Mouse (Mus musculus): ENCODE measurements around the gene Clock.

Gene Clock

GRCm38 (mm10) chr5:76283890-76284289, 20.7 kb downstream of the Clock start:
- no peak for DNase-seq (ENCODE audit: low read depth)

GRCm38 (mm10) chr5:76274977-76275376, 29.6 kb downstream of the Clock start:
- no peak for DNase-seq (ENCODE audit: low read depth)

DNA sequence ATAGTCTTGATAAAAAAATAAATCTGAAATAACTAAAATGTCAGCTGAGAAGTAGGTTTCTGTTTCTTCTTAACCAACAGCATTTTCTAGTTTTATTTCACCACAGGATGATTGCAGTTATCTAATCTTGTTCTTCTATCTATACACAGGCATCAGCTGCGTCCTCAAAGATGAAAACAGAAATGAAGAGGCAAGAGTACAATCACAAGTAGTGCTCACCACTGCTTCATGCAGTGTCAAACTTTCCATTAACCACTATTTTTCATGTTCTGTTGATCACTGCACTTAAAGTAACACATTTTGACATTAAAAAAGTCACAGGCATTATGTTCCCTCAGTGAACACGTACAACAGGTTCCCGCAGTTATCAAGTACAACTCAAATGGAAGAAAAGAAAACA, 53.6 kb downstream of the Clock start:
- peak; percentile 4 for DNase-seq (ENCODE audit: low read depth)

GRCm38 (mm10) chr5:76246539-76246938, 58.1 kb downstream of the Clock start:
- no peak for DNase-seq (ENCODE audit: low read depth)

DNA sequence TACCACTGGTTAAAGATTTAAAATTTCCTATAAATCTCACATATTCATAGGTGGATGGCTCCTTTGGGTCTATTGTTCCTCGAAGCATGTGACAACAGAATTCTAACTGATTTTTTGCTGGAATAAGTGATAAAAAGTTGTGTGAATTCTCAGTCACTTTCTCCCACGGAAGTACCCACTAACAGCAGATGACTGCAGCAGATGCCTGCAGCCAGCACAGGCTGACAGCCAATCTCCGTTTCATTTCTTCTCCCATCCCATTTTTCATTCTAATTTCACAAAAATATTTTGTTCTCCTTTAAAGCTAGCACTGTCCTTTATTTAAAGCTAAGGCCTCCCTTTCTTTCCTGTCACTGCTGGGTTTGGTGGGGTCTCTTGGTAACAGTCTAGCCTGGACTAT, 59.2 kb downstream of the Clock start:
- DNase-seq (ENCODE audit: low read depth), result no peak

GRCm38 (mm10) chr5:76244430-76244829, 60.2 kb downstream of the Clock start:
- DNase-seq (ENCODE audit: low read depth), result no peak

DNA sequence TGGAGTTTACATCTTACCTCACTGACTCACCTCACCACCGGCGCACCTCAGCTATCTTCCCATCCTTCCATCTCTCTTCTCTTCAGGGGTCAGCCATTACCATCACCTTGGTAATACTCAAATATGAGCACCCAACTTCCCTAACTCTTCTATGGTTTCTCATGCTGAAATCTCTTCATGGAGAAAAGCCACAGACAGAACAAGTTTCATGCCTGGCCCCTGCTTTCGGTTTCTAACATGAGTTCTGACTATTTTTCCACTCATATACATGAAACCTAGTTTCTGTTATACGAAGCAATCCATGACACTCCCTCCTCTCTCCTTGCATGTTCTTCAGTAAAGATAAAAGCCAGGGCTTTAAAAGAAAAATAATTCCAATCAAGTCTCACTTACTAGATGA, 60.7 kb downstream of the Clock start:
- DNase-seq (ENCODE audit: low read depth), result no peak

GRCm38 (mm10) chr5:76243274-76243673, 61.3 kb downstream of the Clock start:
- no peak for DNase-seq (ENCODE audit: low read depth)

- no peak for DNase-seq (ENCODE audit: low read depth)
Observed at GRCm38 (mm10) chr5:76231171-76231855, 73.3 kb downstream of the Clock start.

- no peak for DNase-seq (ENCODE audit: low read depth)
Observed at GRCm38 (mm10) chr5:76216691-76217090, 87.9 kb downstream of the Clock start.

GRCm38 (mm10) chr5:76208066-76208465, 96.5 kb downstream of the Clock start:
- DNase-seq (ENCODE audit: low read depth), result no peak

DNA sequence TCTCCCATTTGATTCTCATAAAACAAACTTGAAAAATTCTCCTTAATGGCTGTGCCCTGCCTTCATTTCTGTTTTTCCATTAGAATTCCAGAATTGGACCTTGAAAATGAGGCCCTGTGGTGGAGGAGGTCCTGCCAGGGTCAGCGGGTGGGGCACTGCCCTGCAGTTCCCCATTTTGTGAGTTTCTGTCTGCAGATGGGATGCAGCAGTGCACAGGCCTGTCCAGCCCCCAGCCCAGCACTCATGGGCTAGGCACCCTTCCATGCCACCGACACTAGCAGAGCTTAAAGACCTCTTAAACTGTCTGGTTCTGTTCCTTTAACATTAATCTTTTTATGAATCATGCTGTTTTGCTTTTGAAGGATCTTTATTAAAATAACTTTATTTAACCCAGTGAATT, 98.7 kb downstream of the Clock start:
- no peak for DNase-seq (ENCODE audit: low read depth)

DNA sequence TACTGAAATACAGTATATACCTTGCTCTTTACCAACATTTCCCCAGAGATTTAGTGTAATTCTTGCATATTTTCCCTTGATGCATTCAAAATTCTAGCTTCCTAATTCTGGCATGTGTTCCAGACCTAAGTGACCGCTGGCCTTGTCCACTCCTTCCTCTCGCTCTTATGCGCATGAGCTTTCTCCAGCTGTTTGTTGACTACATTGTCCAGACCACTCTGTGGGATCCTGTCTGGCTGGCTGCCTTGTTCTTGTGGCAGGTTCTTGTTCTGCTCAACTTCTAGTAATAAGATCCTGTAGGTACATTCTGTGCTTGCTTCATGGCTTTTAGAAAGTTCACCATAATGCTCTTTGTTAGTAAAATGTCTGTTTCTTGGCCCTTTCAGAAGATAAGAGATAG, 101.4 kb downstream of the Clock start:
- DNase-seq (ENCODE audit: low read depth), result no peak

DNA sequence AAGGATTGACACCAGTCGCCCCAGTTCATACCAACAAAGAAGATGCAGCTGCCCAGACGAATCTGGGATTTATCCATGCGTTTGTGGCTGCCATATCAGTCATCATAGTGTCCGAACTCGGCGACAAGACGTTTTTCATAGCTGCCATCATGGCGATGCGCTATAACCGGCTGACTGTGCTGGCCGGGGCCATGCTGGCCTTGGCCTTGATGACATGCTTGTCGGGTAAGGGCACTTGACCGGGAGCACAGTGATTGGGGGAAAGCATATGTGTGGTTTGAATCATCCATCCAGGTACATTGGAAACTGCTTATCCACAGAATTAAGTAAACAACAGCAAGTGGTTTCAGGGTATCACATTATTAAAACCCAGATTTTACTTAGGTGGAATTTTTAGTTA, 105.2 kb downstream of the Clock start:
- no peak for DNase-seq (ENCODE audit: low read depth)

GRCm38 (mm10) chr5:76194377-76194945, 110.1 kb downstream of the Clock start:
- DNase-seq (ENCODE audit: low read depth), result no peak

DNA sequence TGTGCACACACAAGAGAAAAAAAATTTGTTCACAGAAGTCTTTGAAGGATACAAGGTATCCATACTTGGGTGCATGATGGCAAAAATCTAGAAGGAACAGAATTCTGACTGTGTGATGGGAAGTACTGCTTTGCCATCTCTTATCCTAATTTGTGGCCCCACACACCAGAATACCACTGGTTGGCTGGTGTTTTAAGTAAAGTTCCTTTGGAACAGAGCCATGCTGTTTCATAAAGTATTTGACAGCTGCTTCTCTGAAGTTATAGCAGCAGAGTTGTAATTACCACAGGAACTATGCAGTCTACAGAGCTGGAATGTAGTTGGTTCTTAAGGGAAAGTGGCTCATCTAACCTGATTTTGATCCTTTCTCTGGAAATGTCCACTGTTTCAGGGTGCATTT, 111.5 kb downstream of the Clock start:
- no peak for DNase-seq (ENCODE audit: low read depth)

GRCm38 (mm10) chr5:76190609-76191008, 114.0 kb downstream of the Clock start:
- DNase-seq (ENCODE audit: low read depth), result no peak

DNA sequence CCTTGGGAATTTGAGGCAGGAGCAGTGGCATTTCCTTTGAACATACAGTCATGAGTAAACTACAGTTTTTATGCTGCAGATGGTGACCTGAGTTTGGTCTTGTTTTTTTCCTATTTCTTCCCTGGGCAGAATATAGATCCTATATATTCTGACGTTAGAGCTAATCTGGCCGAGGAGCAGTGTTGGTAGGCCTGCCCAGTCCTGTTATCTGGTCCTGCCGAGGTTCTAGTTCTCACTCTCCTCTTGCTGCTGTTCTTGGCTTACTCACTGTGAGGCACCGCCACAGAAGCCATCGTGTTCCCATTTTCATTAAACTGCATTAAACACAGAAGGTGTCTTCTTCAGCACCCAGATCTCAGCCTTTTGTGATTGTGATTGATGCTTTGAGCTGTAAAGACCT, 116.7 kb downstream of the Clock start:
- DNase-seq (ENCODE audit: low read depth), result no peak

- DNase-seq (ENCODE audit: low read depth), result peak; percentile 68
Observed at GRCm38 (mm10) chr5:76184286-76185080, 120.1 kb downstream of the Clock start.

GRCm38 (mm10) chr5:76183750-76184261, 120.8 kb downstream of the Clock start, which contains the start of gene Tmem165:
TSS of gene Tmem165 (plus strand) at chr5:76183880.
- peak; percentile 87 for DNase-seq (ENCODE audit: low read depth)

GRCm38 (mm10) chr5:76183043-76183749, 121.4 kb downstream of the Clock start:
- peak; percentile 35 for DNase-seq (ENCODE audit: low read depth)

- peak; percentile 69 for DNase-seq (ENCODE audit: low read depth)
Observed at GRCm38 (mm10) chr5:76182326-76182725, 122.3 kb downstream of the Clock start.

Measured in 416B (cell line).